Mouse (Mus musculus) C3H10T1/2 (cell line): ENCODE measurements around the gene Ebi3. TPM values are rescaled to one million over a fixed set of nuclear protein-coding genes. Genes with fewer than 3 reads are reported as not detected.

Source experiments
- polyA plus RNA-seq, 2 experiments: library from polyadenylated mRNA; unstranded; fragments of >200 nt; fragmentation: generic; extraction: Trizol; gene quantifications; one replicate each; pipeline ENCODE4 v1.2.1; 2012; ENCODE audit warnings: missing spikeins in 2 of 2

Ebi3 gene
- under 1 TPM in 1 of 2 experiments, not detected in 1; 0.06 TPM for polyA plus RNA-seq

DNA sequence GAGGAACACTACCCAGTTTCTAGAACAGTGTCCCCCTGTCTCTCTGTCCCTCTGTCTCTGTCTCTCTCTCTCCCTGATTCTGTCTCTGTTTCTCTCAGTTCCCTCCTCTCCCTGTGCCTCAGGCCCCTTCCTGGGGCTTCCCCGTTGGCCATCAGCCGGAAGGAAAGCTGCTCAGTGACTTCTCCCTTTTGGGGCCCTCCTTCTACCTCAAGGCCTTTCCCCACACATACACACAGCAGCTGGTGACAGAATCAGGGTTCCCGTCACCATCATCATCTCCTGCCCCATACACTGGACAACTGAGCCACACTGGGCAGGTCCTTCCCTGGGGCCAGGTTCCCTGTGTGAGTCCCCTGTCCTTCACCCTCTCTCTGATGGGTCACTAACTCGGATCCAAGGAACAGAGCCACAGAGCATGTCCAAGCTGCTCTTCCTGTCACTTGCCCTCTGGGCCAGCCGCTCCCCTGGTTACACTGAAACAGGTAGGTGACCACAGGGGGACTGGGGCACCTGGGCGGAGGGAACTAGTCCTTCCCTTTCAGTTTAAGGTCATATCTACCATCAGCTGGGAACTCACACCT lies at the start of gene Ebi3:
TSS of gene Ebi3 (plus strand) at position 194 of the 581 bp plus-strand sequence.

DNA sequence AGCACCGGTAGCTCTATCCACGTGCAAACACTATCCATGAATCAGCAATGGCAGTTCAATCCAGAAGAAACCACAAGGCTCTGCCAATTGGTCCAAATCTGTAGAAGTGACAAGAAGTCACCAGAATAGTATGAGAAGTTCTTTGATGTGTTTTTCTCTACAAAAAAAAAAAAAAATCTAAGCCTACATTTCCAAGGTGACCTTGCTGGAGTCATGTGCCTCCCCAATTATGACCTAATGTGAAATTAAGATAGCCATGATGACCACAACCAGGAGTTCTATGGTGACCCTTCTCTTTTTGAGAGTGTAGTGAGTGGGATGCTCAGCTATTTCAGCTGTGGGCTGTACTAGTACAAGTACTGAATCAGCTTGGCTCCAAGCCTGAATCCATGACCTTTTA lies 3.0 kb upstream of the Ebi3 start, which contains the start of gene Zfp119b:
TSS of gene Zfp119b (minus strand) at position 101 of the 400 bp plus-strand sequence.

DNA sequence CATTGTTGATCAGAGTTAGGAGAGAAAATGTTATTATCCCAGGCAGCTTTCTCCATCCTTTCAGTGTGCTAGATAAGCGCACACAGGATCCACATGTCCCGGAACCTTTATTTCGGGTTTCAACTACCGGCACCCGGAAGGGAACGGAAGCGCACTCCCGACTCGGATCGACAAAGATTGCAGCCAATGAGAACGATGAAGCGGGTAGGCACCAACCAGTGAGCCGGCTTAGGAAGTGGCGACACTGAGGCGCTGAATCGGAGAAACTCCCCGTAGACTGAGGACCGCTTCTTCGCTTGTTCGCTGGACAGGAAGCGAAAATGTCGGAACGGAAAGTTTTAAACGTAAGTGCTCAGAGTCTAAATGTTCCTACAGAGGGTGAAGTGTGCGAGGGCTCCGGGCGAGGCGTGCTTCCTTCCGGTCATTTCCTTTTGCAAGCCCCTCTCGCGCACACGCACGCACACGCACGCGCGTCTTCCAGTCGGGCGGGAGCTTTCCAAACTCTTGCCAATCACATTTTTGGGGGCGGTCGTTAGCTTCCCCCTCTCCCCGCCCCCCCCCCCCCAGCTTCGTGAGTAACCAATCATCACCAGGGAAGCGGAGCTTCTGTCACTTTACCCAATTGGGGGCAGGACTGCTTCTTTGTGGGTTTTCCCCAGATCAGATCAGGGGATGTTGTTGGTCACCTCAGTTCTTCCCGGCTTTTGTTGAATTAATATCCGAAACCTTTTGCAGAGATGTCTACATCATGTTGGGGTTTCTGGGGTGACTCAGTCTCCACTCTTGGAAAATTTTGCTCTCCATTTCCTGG lies 6.7 kb downstream of the Ebi3 start, which contains the start of gene Yju2:
TSS of gene Yju2 (plus strand) at position 182 of the 811 bp plus-strand sequence.

DNA sequence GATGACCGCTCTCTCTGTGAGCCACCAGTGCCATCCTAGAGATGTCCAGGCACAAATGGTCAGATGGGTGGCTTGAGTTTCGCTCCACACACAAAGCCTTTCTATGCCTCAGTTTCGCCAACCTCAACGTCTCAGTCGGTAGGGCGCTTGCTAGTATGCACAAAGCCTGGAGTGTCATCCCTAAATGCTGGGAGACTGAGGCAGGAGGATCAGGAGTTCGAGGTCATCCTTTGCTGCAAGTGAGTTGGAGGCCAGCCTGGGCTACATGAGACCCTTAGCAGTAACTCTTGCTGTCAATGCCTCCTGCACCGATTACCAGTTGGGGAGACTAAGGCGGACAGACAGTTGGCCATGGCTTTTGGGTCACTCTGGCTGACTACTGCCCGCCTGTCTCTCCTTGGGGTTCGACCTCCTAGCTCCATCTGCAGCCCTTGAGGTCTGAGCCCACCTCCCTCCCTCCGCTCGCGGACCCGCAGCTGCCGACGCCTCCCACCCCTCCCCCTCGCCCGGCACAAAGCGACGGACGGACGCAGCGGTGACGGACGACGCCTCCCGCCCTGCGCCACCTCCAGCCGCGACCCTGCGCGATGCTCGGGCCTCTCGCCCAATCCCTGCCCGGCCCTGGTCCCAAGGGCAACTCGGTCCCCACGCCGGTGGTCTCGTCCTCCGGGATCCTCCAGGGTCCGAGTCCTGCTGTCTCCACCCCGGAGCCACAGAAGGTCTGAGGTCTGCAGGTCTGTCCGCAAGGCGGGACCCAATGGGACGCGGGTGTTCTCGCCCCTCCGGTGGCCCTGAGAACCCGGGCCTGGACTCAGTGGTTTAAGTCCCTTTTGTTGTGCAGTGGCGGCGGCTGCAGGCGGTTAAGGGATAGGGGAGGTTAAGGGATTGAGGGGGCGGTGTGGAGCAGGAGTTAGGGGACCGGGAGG lies 17.8 kb downstream of the Ebi3 start, which contains the start of gene Shd:
TSS of gene Shd (plus strand) at position 502 of the 926 bp plus-strand sequence.

DNA sequence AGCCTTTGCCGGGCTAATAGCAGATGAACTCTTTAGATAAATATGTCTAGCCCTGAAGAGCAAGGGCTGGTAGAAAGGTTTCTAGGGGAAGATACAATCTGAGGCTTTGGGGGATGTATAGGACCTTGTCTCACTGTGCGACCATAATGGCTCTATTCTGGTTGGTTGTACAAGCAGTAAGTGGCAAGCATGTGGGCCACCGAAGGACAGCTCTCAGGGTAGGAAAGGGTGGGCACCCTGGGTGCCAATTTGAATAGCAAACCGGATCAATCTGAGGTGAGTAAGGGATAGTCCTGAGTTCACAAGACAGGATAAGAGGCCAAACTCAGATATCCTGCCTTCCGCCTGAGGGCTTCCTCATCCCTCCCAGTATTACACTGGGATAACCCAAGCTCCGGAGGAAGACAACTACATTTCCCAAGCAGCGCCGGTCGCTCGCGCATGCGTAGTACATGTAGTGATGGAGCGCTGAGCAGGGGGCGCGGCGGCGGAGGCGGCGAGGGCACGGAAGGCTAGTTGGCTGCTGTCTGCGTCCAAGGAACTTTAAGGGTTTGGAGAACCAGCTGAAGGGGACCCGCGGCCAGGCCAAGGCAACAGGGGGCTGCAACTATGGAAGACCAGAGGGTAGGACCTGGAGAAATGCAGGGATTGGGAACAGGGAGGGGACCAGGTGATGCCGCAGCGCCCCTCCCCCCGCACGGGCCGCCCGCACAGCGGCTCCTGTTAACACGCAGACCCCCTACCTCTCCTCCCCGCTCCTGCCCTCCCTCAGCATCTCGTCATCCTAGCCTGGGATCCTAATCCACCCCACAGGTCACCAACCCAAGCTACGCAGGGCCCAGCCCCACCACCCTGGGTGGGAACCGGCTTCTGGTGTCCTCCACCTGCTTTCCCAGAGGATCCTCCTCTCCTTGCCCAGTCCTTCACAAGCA lies 33.9 kb downstream of the Ebi3 start, which contains the start of gene Fsd1:
TSS of gene Fsd1 (plus strand) at position 480 of the 932 bp plus-strand sequence.

DNA sequence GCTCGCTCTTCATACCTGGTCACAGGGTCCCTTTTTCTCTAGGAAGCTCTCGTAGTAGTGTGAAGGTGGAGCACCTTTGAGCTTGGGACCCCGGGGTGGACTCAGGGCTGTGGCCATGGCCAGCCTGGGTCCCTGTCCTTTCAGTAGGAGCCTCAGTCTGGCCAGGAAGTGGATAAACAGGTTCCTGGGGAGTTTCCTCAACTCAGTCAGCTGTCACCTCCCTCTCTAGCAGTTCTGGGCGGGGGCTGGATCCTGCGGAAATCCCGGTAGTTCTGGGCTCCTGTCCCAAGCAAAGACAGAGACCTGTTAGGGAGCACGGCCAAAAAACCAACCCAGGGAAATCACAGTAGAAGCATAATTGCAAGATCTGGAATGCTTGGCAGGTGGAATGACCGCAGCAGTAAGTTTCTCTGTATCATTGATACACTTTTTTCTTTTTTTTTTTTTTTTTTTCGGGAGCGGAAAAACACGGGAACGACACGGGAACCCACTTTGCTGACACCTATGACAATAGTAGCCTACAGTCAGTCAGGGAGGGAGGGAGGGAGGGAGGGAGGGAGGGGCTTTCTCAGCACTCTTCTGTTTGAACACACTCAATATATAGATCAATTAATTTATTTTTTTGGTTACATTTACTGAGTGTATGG lies 53.1 kb downstream of the Ebi3 start, which contains the start of the genes Stap2 and Mpnd:
TSS of gene Stap2 (minus strand) at position 170 of the 647 bp plus-strand sequence.
TSS of gene Mpnd (plus strand) at position 297 of the 647 bp plus-strand sequence.

Other genes with a start within 250 kb of the Ebi3 start
- gene Pot1b, start 240.0 kb upstream of the Ebi3 start, polyA plus RNA-seq, result 1 to 10 TPM in 1 of 2 experiments, under 1 TPM in 1; 0.19 to 1.3 TPM
- gene Adgre4, start 202.7 kb upstream of the Ebi3 start, polyA plus RNA-seq, result not detected
- gene Zfp119a, start 73.7 kb upstream of the Ebi3 start, polyA plus RNA-seq, result under 1 TPM; 0.07 to 0.77 TPM
- gene Zfp959, start 60.5 kb upstream of the Ebi3 start, polyA plus RNA-seq, result 1 to 10 TPM in 1 of 2 experiments, under 1 TPM in 1; 0.12 to 1.7 TPM
- gene Zfp119b, start 3.1 kb upstream of the Ebi3 start, polyA plus RNA-seq, result under 1 TPM; 0.06 to 0.94 TPM
- 10 to 100 TPM; 16.0 to 20.0 TPM for gene Yju2, start 6.5 kb downstream of the Ebi3 start, polyA plus RNA-seq
- under 1 TPM; 0.02 to 0.21 TPM for gene Shd, start 17.8 kb downstream of the Ebi3 start, polyA plus RNA-seq
- gene Fsd1, start 33.9 kb downstream of the Ebi3 start, polyA plus RNA-seq, result 1 to 10 TPM in 1 of 2 experiments, under 1 TPM in 1; 0.64 to 1.5 TPM
- gene Stap2, start 52.9 kb downstream of the Ebi3 start, polyA plus RNA-seq, result 1 to 10 TPM in 1 of 2 experiments, under 1 TPM in 1; 0.34 to 1.7 TPM
- gene Mpnd, start 53.1 kb downstream of the Ebi3 start, polyA plus RNA-seq, result 100 to 1,000 TPM; 124 to 143 TPM
- gene Sh3gl1, start 84.0 kb downstream of the Ebi3 start, polyA plus RNA-seq, result 100 to 1,000 TPM in 1 of 2 experiments, 10 to 100 TPM in 1; 42.7 to 118 TPM
- gene Chaf1a, start 87.8 kb downstream of the Ebi3 start, polyA plus RNA-seq, result 10 to 100 TPM; 11.2 to 22.3 TPM
- gene Ubxn6, start 122.4 kb downstream of the Ebi3 start, polyA plus RNA-seq, result 10 to 100 TPM; 74.6 to 75.5 TPM
- 10 to 100 TPM; 79.2 to 93.8 TPM for gene Hdgfl2, start 127.0 kb downstream of the Ebi3 start, polyA plus RNA-seq
- 10 to 100 TPM in 1 of 2 experiments, 1 to 10 TPM in 1; 2.6 to 25.7 TPM for gene Plin4, start 157.2 kb downstream of the Ebi3 start, polyA plus RNA-seq
- gene Plin5, start 165.0 kb downstream of the Ebi3 start, polyA plus RNA-seq, result under 1 TPM in 1 of 2 experiments, not detected in 1; 0.07 TPM
- gene Lrg1, start 169.4 kb downstream of the Ebi3 start, polyA plus RNA-seq, result under 1 TPM in 1 of 2 experiments, not detected in 1; 0.08 TPM
- gene Sema6b, start 187.7 kb downstream of the Ebi3 start, polyA plus RNA-seq, result under 1 TPM; 0.48 to 0.54 TPM
- 1 to 10 TPM; 1.8 to 9.3 TPM for gene Tnfaip8l1, start 209.8 kb downstream of the Ebi3 start, polyA plus RNA-seq
- gene Mydgf, start 231.3 kb downstream of the Ebi3 start, polyA plus RNA-seq, result 100 to 1,000 TPM; 116 to 121 TPM